ENCODE assay signal across 8 mouse cellular contexts in genomic region chr5:24483326-24483725, GRCm38 (mm10). TPM values are rescaled to one million over a fixed set of nuclear protein-coding genes. Genes with fewer than 3 reads are reported as not detected.
DNase-seq lines count a peak whose midpoint lies in the region; ATAC-seq and TF ChIP-seq lines count a peak whose summit lies in the region.

No protein-coding gene starts in this region.

- intact Hi-C loops in heart, postnatal 36 days (cut with DNase I): no loop called here

- 47% methylated on average over 11 of the region's 11 CpGs for WGBS in bone marrow, adult 2 months

- TF ChIP-seq CTCF in bone marrow, adult 2 months (IDR thresholded peaks at IDR 0.05; ENCODE audit: control insufficient read depth, insufficient read depth, low read length): peak; percentile 76
- TF ChIP-seq CTCF in embryonic fibroblast, embryonic 13.5 days (IDR thresholded peaks at IDR 0.05; ENCODE audit: borderline replicate concordance, insufficient read depth, low read length): peak; percentile 79

- no peak overlapping the region for H3K27ac ChIP-seq in bone marrow, adult 2 months (ENCODE audit: control insufficient read depth, insufficient read depth, low read depth, low read length, poor library complexity)
- no peak overlapping the region for H3K27ac ChIP-seq in embryonic fibroblast, embryonic 13.5 days (ENCODE audit: insufficient read depth, low read length)

- H3K4me3 ChIP-seq in bone marrow, adult 2 months (replicated peaks; ENCODE audit: control insufficient read depth, low read depth, low read length): no peak overlapping the region
- no peak overlapping the region for H3K4me3 ChIP-seq in embryonic fibroblast, embryonic 13.5 days (ENCODE audit: insufficient read depth, low read length)

- DNase-seq in MEL-GATA-1-ER (ENCODE audit: extremely low read depth, low read depth): peak; percentile 29
- peak; percentile 43 to 44 for DNase-seq in heart, postnatal 36 days
- peak; percentile 80 to 87 for DNase-seq in kidney, postnatal 36 days
- peak; percentile 76 for DNase-seq in lung, postnatal 10 days
- peak; percentile 87 for DNase-seq in retina, embryonic 14.5 days (ENCODE audit: low spot score)

- ATAC-seq in erythroid progenitor cell, adult 5-6 weeks (replicated peaks; ENCODE audit: low FRiP score, poor library complexity, severe bottlenecking): no peak

- no peaks in the 10 kb centered on the region for H3K4me1 ChIP-seq in bone marrow, adult 2 months (ENCODE audit: control insufficient read depth, insufficient read depth, low read length)
- H3K4me1 ChIP-seq in embryonic fibroblast, embryonic 13.5 days (ENCODE audit: control insufficient read depth, insufficient read depth, low read length): peaks cover 2% of the 10 kb centered on the region; the same call in 1 of the 2 replicates

- TF ChIP-seq POLR2A in bone marrow, adult 2 months (IDR thresholded peaks at IDR 0.05; ENCODE audit: borderline replicate concordance, control insufficient read depth, low read depth, low read length): no peak
- TF ChIP-seq POLR2A in embryonic fibroblast, embryonic 13.5 days (IDR thresholded peaks at IDR 0.05; ENCODE audit: low read depth, low read length): no peak

RNA-seq across cellular contexts. Expression of gene Agap3, which starts 31.3 kb away (rescaled TPM):
- polyA plus RNA-seq in bone marrow, adult 2 months (2011; ENCODE audit: insufficient read depth, insufficient read length, low replicate concordance, missing spikeins): 22.3 and 28.2 TPM in 2 replicates
- polyA plus RNA-seq in embryonic fibroblast, embryonic 13.5 days (2011; ENCODE audit: insufficient read length, low read depth, missing spikeins): 31.2 and 38.7 TPM in 2 replicates
- 10 to 100 TPM; 83.6 to 91.1 TPM for total RNA-seq in heart, postnatal 36 days (2021)
- 9.6 and 10.5 TPM in 2 replicates for total RNA-seq in erythroid progenitor cell, adult 5-6 weeks (2015; ENCODE audit: low replicate concordance)
- total RNA-seq in erythroid progenitor cell, adult 5-6 weeks (2017; ENCODE audit: low replicate concordance): 14.1 and 23.0 TPM in 2 replicates

RNA-seq across cellular contexts. Expression of gene Tmub1, which starts 35.7 kb away (rescaled TPM):
- polyA plus RNA-seq in bone marrow, adult 2 months (2011; ENCODE audit: insufficient read depth, insufficient read length, low replicate concordance, missing spikeins): 14.4 and 22.1 TPM in 2 replicates
- polyA plus RNA-seq in embryonic fibroblast, embryonic 13.5 days (2011; ENCODE audit: insufficient read length, low read depth, missing spikeins): 5.9 and 9.8 TPM in 2 replicates
- 10 to 100 TPM; 11.7 to 12.1 TPM for total RNA-seq in heart, postnatal 36 days (2021)
- total RNA-seq in erythroid progenitor cell, adult 5-6 weeks (2015; ENCODE audit: low replicate concordance): 5.4 TPM in 1 of 2 replicates, not detected in the other
- 0.64 and 12.8 TPM in 2 replicates for total RNA-seq in erythroid progenitor cell, adult 5-6 weeks (2017; ENCODE audit: low replicate concordance)

RNA-seq across cellular contexts. Expression of gene Fastk, which starts 38.2 kb away (rescaled TPM):
- polyA plus RNA-seq in bone marrow, adult 2 months (2011; ENCODE audit: insufficient read depth, insufficient read length, low replicate concordance, missing spikeins): 54.3 and 81.0 TPM in 2 replicates
- 63.3 and 91.1 TPM in 2 replicates for polyA plus RNA-seq in embryonic fibroblast, embryonic 13.5 days (2011; ENCODE audit: insufficient read length, low read depth, missing spikeins)
- total RNA-seq in heart, postnatal 36 days (2021): 100 to 1,000 TPM; 288 to 310 TPM
- total RNA-seq in erythroid progenitor cell, adult 5-6 weeks (2015; ENCODE audit: low replicate concordance): 37.1 and 78.4 TPM in 2 replicates
- 15.8 and 32.3 TPM in 2 replicates for total RNA-seq in erythroid progenitor cell, adult 5-6 weeks (2017; ENCODE audit: low replicate concordance)

RNA-seq across cellular contexts. Expression of gene Gbx1, which starts 43.7 kb away (rescaled TPM):
- not detected in 2 replicates for polyA plus RNA-seq in bone marrow, adult 2 months (2011; ENCODE audit: insufficient read depth, insufficient read length, low replicate concordance, missing spikeins)
- polyA plus RNA-seq in embryonic fibroblast, embryonic 13.5 days (2011; ENCODE audit: insufficient read length, low read depth, missing spikeins): not detected in 2 replicates
- not detected for total RNA-seq in heart, postnatal 36 days (2021)
- total RNA-seq in erythroid progenitor cell, adult 5-6 weeks (2015; ENCODE audit: low replicate concordance): not detected in 2 replicates
- total RNA-seq in erythroid progenitor cell, adult 5-6 weeks (2017; ENCODE audit: low replicate concordance): not detected in 2 replicates

RNA-seq across cellular contexts. Expression of gene Asb10, which starts 57.5 kb away (rescaled TPM):
- polyA plus RNA-seq in bone marrow, adult 2 months (2011; ENCODE audit: insufficient read depth, insufficient read length, low replicate concordance, missing spikeins): not detected in 2 replicates
- not detected in 2 replicates for polyA plus RNA-seq in embryonic fibroblast, embryonic 13.5 days (2011; ENCODE audit: insufficient read length, low read depth, missing spikeins)
- total RNA-seq in heart, postnatal 36 days (2021): 10 to 100 TPM; 73.0 to 82.3 TPM
- total RNA-seq in erythroid progenitor cell, adult 5-6 weeks (2015; ENCODE audit: low replicate concordance): not detected in 2 replicates
- not detected in 2 replicates for total RNA-seq in erythroid progenitor cell, adult 5-6 weeks (2017; ENCODE audit: low replicate concordance)

Comparison
In these comparisons a context has a peak if more than half of its experiments do, and no peak if none do; other contexts are left out.
1. DNase-seq: peak in every context shown above with its lines; median percentile 87 in retina, embryonic 14.5 days; 84 in kidney, postnatal 36 days; 76 in lung, postnatal 10 days; 44 in heart, postnatal 36 days; 29 in MEL-GATA-1-ER.